Mouse (Mus musculus): ENCODE results near the gene Pex14.
A peak's percentile ranks its signal among the peaks of the same experiment; 100 is the strongest.

Pex14 gene

GRCm38 (mm10) chr4:148923414-148923813, 176.3 kb downstream of the Pex14 start:
- DNase-seq (ENCODE audit: low read depth, low spot score): no peak

GRCm38 (mm10) chr4:148922221-148922700, 177.4 kb downstream of the Pex14 start:
- no peak for DNase-seq (ENCODE audit: low read depth, low spot score)

- DNase-seq (ENCODE audit: low read depth, low spot score): no peak
These were observed 179.1 kb downstream of the Pex14 start for GRCm38 (mm10) chr4:148920610-148921009.

DNA sequence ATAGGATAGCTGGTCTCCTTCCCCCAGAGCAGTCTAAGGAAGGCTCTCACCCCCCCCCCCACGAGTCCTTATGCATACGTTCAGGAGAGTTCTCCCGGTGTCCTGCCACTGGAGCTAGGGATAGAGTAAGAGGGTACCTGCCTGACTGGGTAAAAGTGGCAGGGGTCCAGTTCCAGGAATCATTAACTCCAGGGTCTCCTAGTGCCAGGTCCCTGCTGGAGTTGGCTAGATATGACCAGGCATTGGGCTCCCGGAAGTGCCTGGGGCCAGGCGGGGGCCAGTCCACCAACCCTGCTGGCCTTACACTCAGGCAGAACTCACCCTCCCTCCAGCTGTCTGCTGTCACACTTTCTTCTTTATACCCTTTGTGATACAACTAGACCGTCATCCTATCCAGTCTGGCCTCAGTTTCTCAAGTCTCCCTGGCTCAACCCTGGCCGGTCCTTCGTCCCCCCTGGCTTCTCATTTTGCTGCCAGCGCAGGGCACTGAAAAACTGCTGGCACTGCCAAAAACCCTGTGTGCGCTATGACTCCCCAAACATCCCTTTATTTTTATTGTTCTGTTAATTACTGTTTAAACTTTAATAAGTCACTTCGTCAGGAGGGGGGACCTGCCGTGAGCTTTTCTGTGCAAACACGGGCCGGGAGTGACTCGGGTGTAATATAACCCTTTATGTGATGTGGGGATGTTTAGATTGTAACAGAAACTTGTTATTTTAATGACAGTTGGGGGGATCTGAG, 180.8 kb downstream of the Pex14 start:
- no peak for DNase-seq (ENCODE audit: low read depth, low spot score)

GRCm38 (mm10) chr4:148915849-148916248, 183.8 kb downstream of the Pex14 start:
- no peak for DNase-seq (ENCODE audit: low read depth, low spot score)

DNA sequence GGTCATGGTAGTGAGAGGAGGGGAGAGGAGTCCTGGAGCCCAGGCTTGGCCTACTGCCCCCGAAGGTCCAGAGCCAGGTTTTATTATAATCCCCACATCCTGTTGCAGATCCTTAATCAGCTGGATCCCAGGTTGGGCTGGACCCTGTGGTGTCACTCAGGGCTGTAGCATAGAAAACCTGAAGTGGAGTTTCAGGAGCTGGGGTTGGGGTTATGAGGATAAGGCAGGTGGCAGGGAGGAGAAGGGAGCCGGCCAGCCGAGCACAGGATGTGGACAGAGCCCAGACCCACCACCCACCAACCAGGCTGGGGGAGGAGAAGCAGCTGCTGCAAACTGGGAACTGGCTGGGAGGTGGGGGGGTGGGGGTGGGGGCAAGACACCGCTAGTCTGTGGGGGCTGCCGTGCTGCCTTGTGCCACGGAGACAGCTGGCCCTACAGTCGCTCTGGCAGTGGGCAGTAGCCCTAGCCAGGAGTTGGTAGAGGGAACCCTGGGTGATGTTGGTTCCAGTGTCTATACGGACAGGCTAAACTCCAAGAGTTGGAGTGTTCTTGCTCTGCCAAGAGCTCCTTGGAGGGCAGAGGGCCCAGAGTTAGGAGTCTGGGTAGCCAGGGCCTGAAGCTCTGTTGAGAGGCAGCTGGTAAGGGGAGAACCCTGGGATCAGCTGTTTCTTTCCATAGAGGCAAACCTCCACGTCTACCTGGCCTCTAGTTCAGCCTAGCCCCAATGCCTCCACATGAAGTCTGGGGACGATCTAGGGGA, 184.6 kb downstream of the Pex14 start:
- DNase-seq (ENCODE audit: low read depth, low spot score): peak; percentile 84

DNA sequence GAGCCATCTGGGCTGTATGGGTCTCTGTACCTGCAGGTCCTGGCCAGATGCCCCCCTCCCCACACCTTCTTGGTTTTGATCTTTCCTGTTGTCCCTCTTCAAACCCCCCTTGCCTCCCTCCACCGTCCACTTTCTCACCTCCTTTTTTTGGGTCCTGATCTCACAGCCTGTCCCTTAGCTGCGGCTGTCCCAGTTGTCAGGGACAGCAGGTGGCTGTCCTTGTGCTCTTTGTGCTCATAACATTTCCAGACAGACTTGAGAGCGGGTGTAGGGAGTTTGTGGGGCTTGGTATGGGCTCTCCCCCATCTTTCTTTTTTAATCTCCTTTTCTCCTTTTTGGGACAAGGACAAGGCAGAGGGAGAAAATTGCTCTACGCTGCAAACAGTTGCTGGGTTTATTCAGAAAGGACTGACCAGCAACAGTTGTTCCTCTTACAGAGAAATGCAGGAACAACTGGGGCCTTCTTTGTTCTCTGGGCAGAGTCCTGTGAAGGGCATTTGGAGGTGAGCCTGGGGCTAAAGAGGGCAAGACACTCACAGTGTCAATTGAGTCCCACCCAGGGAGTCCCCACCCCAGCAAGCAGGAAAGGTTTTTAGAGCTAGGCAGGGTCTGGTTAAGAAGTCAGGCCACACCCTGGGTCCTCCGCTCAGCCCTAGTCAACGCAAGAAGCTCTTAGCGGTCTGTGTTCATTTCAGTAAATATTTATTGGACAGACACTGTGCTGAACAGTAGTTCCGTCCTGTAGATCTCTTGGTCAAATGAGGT, 186.7 kb downstream of the Pex14 start:
- peak; percentile 96 for DNase-seq (ENCODE audit: low read depth, low spot score)

DNA sequence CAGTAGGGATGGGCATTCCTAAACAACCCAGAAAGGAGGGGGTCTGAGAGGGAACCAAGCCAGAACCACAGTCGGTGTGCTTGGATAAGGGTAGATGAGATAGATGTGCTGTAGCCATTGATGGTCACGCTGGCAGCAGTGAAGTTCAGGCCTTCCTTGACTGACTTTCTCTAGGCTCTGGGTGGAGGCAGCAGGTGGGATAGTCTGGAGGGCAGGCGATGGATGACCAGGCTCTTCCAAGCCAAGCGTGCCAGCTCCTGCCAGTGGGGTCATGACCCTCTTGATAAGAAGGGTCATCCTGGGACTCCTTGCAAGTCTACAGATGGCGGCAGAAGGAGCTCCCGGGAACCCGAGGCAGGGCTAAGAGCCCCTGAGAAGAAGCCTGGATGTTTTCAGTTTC, 187.5 kb downstream of the Pex14 start:
- DNase-seq (ENCODE audit: low read depth, low spot score): no peak
